In genomic region chr13:113225811-113226210, GRCm38 (mm10) we compare ENCODE assay signal across 12 mouse cellular contexts. TPM values are rescaled to one million over a fixed set of nuclear protein-coding genes. Genes with fewer than 3 reads are reported as not detected.
A peak's percentile ranks its signal among the peaks of the same experiment; 100 is the strongest.
DNase-seq lines count a peak whose midpoint lies in the region; ATAC-seq lines count a peak whose summit lies in the region.
"Had no signal": no experiment of that assay in that cellular context is flagged by ENCODE, and none has a peak within 500 bp of the region (broad histone marks: within the 10 kb centered on the region; RNA-seq: fewer than 3 reads in every experiment).

Gene Gzmk, minus strand, starts transcription at chr13:113225908.

- peak; percentile 86 for ATAC-seq in hindbrain, embryonic 12.5 days (ENCODE audit: low FRiP score)
- peak; percentile 91 for ATAC-seq in midbrain, embryonic 12.5 days (ENCODE audit: low FRiP score, low read depth)
- no peak for ATAC-seq in kidney, embryonic 15.5 days (replicated peaks; ENCODE audit: low FRiP score)

- 45% methylated on average over 7 of the region's 7 CpGs for WGBS in hindbrain, embryonic 12.5 days
- 52% methylated on average over 7 of the region's 7 CpGs for WGBS in midbrain, embryonic 12.5 days
- WGBS in kidney, embryonic 15.5 days, result 65% methylated on average over 7 of the region's 7 CpGs

- H3K9ac ChIP-seq in hindbrain, embryonic 12.5 days, result no peak within 1 kb of the TSS
- H3K9ac ChIP-seq in midbrain, embryonic 12.5 days (replicated peaks), result no peak within 1 kb of the TSS
- no peak within 1 kb of the TSS for H3K9ac ChIP-seq in kidney, embryonic 15.5 days
- H3K9ac ChIP-seq: embryonic facial prominence, embryonic 12.5 days had no signal

- H3K27me3 ChIP-seq in hindbrain, embryonic 12.5 days, result no peaks in the 10 kb centered on the region
- H3K27me3 ChIP-seq in midbrain, embryonic 12.5 days, result no peaks in the 10 kb centered on the region
- no peaks in the 10 kb centered on the region for H3K27me3 ChIP-seq in kidney, embryonic 15.5 days
- H3K27me3 ChIP-seq: embryonic facial prominence, embryonic 12.5 days; megakaryocyte, embryonic 14.5 days had no signal

- H3K4me3 ChIP-seq in hindbrain, embryonic 12.5 days, result no peak within 1 kb of the TSS
- no peak within 1 kb of the TSS for H3K4me3 ChIP-seq in midbrain, embryonic 12.5 days
- no peak within 1 kb of the TSS for H3K4me3 ChIP-seq in kidney, embryonic 15.5 days (replicated peaks)
- H3K4me3 ChIP-seq: embryonic facial prominence, embryonic 12.5 days; megakaryocyte, embryonic 14.5 days had no signal

- no peaks in the 10 kb centered on the region for H3K9me3 ChIP-seq in hindbrain, embryonic 12.5 days (replicated peaks)
- H3K9me3 ChIP-seq in midbrain, embryonic 12.5 days, result no peaks in the 10 kb centered on the region
- H3K9me3 ChIP-seq in kidney, embryonic 15.5 days (replicated peaks), result no peaks in the 10 kb centered on the region
- H3K9me3 ChIP-seq: embryonic facial prominence, embryonic 12.5 days; G1E; megakaryocyte, embryonic 14.5 days had no signal

- no peak within 1 kb of the TSS for H3K4me2 ChIP-seq in hindbrain, embryonic 12.5 days (replicated peaks)
- H3K4me2 ChIP-seq in midbrain, embryonic 12.5 days (replicated peaks), result no peak within 1 kb of the TSS
- no peak within 1 kb of the TSS for H3K4me2 ChIP-seq in kidney, embryonic 15.5 days
- H3K4me2 ChIP-seq: embryonic facial prominence, embryonic 12.5 days had no signal

- no peaks in the 10 kb centered on the region for H3K36me3 ChIP-seq in hindbrain, embryonic 12.5 days
- no peaks in the 10 kb centered on the region for H3K36me3 ChIP-seq in midbrain, embryonic 12.5 days
- no peaks in the 10 kb centered on the region for H3K36me3 ChIP-seq in kidney, embryonic 15.5 days
- H3K36me3 ChIP-seq: embryonic facial prominence, embryonic 12.5 days; G1E had no signal

- peak; percentile 23 for DNase-seq in thymus, postnatal 0 days (ENCODE audit: low spot score)
- no peak for DNase-seq in thymus, adult 18-20 months
- DNase-seq in telencephalon, adult 2 months (ENCODE audit: low read depth, low spot score), result peak; percentile 94
- DNase-seq in cerebellum, adult 18-20 months, result no peak
- DNase-seq in lung, postnatal 25 days (ENCODE audit: low spot score), result no peak

- peaks cover 6% of the 10 kb centered on the region; the same call in 1 of the 2 replicates for H3K4me1 ChIP-seq in hindbrain, embryonic 12.5 days
- H3K4me1 ChIP-seq in midbrain, embryonic 12.5 days, result peaks cover 18% of the 10 kb centered on the region
- H3K4me1 ChIP-seq in kidney, embryonic 15.5 days, result peaks cover 8% of the 10 kb centered on the region; the same call in 1 of the 2 replicates
- H3K4me1 ChIP-seq: embryonic facial prominence, embryonic 12.5 days; megakaryocyte, embryonic 14.5 days had no signal

- H3K27ac ChIP-seq in hindbrain, embryonic 12.5 days, result no peak within 1 kb of the TSS
- H3K27ac ChIP-seq in midbrain, embryonic 12.5 days (replicated peaks), result no peak within 1 kb of the TSS
- H3K27ac ChIP-seq in kidney, embryonic 15.5 days, result no peak within 1 kb of the TSS
- H3K27ac ChIP-seq: embryonic facial prominence, embryonic 12.5 days had no signal

RNA-seq across cellular contexts. Expression of gene Gzmk, which starts in this region (rescaled TPM):
- polyA plus RNA-seq in thymus, postnatal 0 days (2015; fragmentation: Nextera tagmentation; extraction: Ambion mirVana), result not detected in 2 replicates
- not detected in 2 replicates for polyA plus RNA-seq in hindbrain, embryonic 12.5 days (2016; fragmentation: Nextera tagmentation; extraction: Ambion mirVana)
- not detected in 2 replicates for polyA plus RNA-seq in midbrain, embryonic 12.5 days (2016; fragmentation: Nextera tagmentation; extraction: Ambion mirVana)
- not detected in 2 replicates for polyA plus RNA-seq in kidney, embryonic 15.5 days (2015; fragmentation: Nextera tagmentation; extraction: Ambion mirVana)
- polyA plus RNA-seq: embryonic facial prominence, embryonic 12.5 days; G1E; kidney, embryonic 14.5 days had no signal

Comparison
In these comparisons a context has a peak if more than half of its experiments do, and no peak if none do; other contexts are left out.
1. Peak in DNase-seq in thymus, postnatal 0 days; RNA of the gene not detected or under 1 TPM.
2. Peak in ATAC-seq in hindbrain, embryonic 12.5 days; RNA of the gene not detected or under 1 TPM.
3. Peak in ATAC-seq in midbrain, embryonic 12.5 days; RNA of the gene not detected or under 1 TPM.